Mouse (Mus musculus) MEL (cell line): ENCODE data around the gene Taok2. TPM values are rescaled to one million over a fixed set of nuclear protein-coding genes. Genes with fewer than 3 reads are reported as not detected.

Source experiments
- DNase-seq: peaks from one replicate; pipeline ENCODE4 v3.0.0; 2011; ENCODE audit warnings: low read depth, low spot score
- H3K27ac ChIP-seq: 2 replicates; pipeline ENCODE4 v1.5.1; 2012; ENCODE audit warnings: low read depth, mild to moderate bottlenecking, control low read depth, low read length, moderate library complexity; ENCODE audit not compliant: control insufficient read depth
- H3K27me3 ChIP-seq, 2 experiments: fragments of 150-350 bp in 1 of 2; sonication (generic) in 1 of 2; 2 replicates each; pipeline ENCODE4 v1.6.1; 2012; ENCODE audit warnings: low read length in 2 of 2, mild to moderate bottlenecking in 2 of 2, improper control_type of control experiment in 1 of 2, moderate library complexity in 1 of 2; ENCODE audit not compliant: insufficient read depth in 2 of 2, control insufficient read depth in 1 of 2
- H3K36me3 ChIP-seq, 2 experiments: 2 replicates each; pipeline ENCODE4 v1.6.1; 2012 to 2014; ENCODE audit warnings: low read length in 2 of 2, improper control_type of control experiment in 1 of 2, inconsistent platforms in 1 of 2, mild to moderate bottlenecking in 1 of 2; ENCODE audit not compliant: insufficient read depth in 2 of 2, control insufficient read depth in 1 of 2
- H3K4me1 ChIP-seq, 2 experiments: fragments of 150-350 bp in 1 of 2; sonication (generic) in 1 of 2; 2 replicates each; pipeline ENCODE4 v1.6.1; 2012; ENCODE audit warnings: low read length in 2 of 2, improper control_type of control experiment in 1 of 2, mild to moderate bottlenecking in 1 of 2; ENCODE audit not compliant: insufficient read depth in 2 of 2, control insufficient read depth in 1 of 2
- H3K4me3 ChIP-seq, 2 experiments: fragments of 150-350 bp in 1 of 2; sonication (generic) in 1 of 2; 2 replicates each; pipeline ENCODE4 v1.5.1; 2012; ENCODE audit warnings: low read depth in 2 of 2, low read length in 2 of 2, mild to moderate bottlenecking in 2 of 2, moderate library complexity in 2 of 2, control low read depth in 1 of 2, improper control_type of control experiment in 1 of 2; ENCODE audit not compliant: control insufficient read depth in 1 of 2, insufficient read depth in 1 of 2
- H3K79me2 ChIP-seq: 2 replicates; pipeline ENCODE4 v1.6.1; 2012; ENCODE audit warnings: mild to moderate bottlenecking, low read length, moderate library complexity; ENCODE audit not compliant: control insufficient read depth, poor library complexity, insufficient read depth
- H3K9ac ChIP-seq: 2 replicates; pipeline ENCODE4 v1.6.1; 2012; ENCODE audit warnings: low read depth, mild to moderate bottlenecking, control low read depth, low read length, moderate library complexity; ENCODE audit not compliant: control insufficient read depth, poor library complexity, severe bottlenecking
- H3K9me3 ChIP-seq: fragments of 150-350 bp; sonication (generic); replicated peaks from 2 replicates; pipeline ENCODE4 v1.6.1; 2012; ENCODE audit warnings: mild to moderate bottlenecking, low read length, improper control_type of control experiment, moderate library complexity; ENCODE audit not compliant: insufficient read depth
- BHLHE40 ChIP-seq: IDR thresholded peaks from 2 replicates; pipeline ENCODE4 v1.6.1; 2012; ENCODE audit warnings: low read depth, mild to moderate bottlenecking, inconsistent platforms, low read length, improper control_type of control experiment, borderline replicate concordance
- CHD1 ChIP-seq: IDR thresholded peaks from 2 replicates; pipeline ENCODE4 v1.6.1; 2012; ENCODE audit warnings: low read depth, mild to moderate bottlenecking, inconsistent platforms, low read length, improper control_type of control experiment
- CHD2 ChIP-seq: IDR thresholded peaks from 2 replicates; pipeline ENCODE4 v1.6.1; 2011; ENCODE audit warnings: low read length, improper control_type of control experiment
- CTCF ChIP-seq, 3 experiments: IDR thresholded peaks in 2 of 3; conservative IDR thresholded peaks in 1 of 3; 2 replicates each; pipeline ENCODE4 v1.5.1; 2011 to 2012; ENCODE audit warnings: low read length in 3 of 3, low read depth in 2 of 3, mild to moderate bottlenecking in 2 of 3, improper control_type of control experiment in 1 of 3, inconsistent platforms in 1 of 3, mixed read lengths in 1 of 3, moderate library complexity in 1 of 3; ENCODE audit not compliant: control insufficient read depth in 1 of 3, insufficient read depth in 1 of 3, poor library complexity in 1 of 3, severe bottlenecking in 1 of 3
- E2F4 ChIP-seq: IDR thresholded peaks from 2 replicates; pipeline ENCODE4 v1.6.1; 2011; ENCODE audit warnings: low read depth, low read length, improper control_type of control experiment, borderline replicate concordance
- EP300 ChIP-seq, 2 experiments: IDR thresholded peaks; 2 replicates each; pipeline ENCODE4 v1.6.1; 2011; ENCODE audit warnings: improper control_type of control experiment in 2 of 2, low read length in 2 of 2, low read depth in 1 of 2, mild to moderate bottlenecking in 1 of 2
- ETS1 ChIP-seq: IDR thresholded peaks from 2 replicates; pipeline ENCODE4 v1.6.1; 2012; ENCODE audit warnings: low read depth, mild to moderate bottlenecking, inconsistent platforms, low read length, improper control_type of control experiment, moderate library complexity
- GATA1 ChIP-seq: IDR thresholded peaks from 2 replicates; pipeline ENCODE4 v1.6.1; 2011; ENCODE audit warnings: low read depth, low read length, improper control_type of control experiment
- HCFC1 ChIP-seq: IDR thresholded peaks from 2 replicates; pipeline ENCODE4 v1.6.1; 2012; ENCODE audit warnings: low read depth, mild to moderate bottlenecking, inconsistent platforms, low read length, improper control_type of control experiment, moderate library complexity
- JUND ChIP-seq: IDR thresholded peaks from 2 replicates; pipeline ENCODE4 v1.6.1; 2011; ENCODE audit warnings: low read depth, mild to moderate bottlenecking, improper control_type of control experiment, low read length
- KAT2A ChIP-seq: conservative IDR thresholded peaks from 2 replicates; pipeline ENCODE4 v1.6.1; 2012; ENCODE audit warnings: low read depth, low read length, improper control_type of control experiment, inconsistent platforms
- MAFK ChIP-seq: IDR thresholded peaks from 2 replicates; pipeline ENCODE4 v1.6.1; 2011; ENCODE audit warnings: low read depth, mild to moderate bottlenecking, low read length, improper control_type of control experiment, borderline replicate concordance
- MAX ChIP-seq: IDR thresholded peaks from 2 replicates; pipeline ENCODE4 v1.6.1; 2011; ENCODE audit warnings: low read length, improper control_type of control experiment
- MAZ ChIP-seq: IDR thresholded peaks from 2 replicates; pipeline ENCODE4 v1.6.1; 2012; ENCODE audit warnings: low read depth, mild to moderate bottlenecking, inconsistent platforms, low read length, improper control_type of control experiment
- MXI1 ChIP-seq: IDR thresholded peaks from 2 replicates; pipeline ENCODE4 v1.6.1; 2011; ENCODE audit warnings: mild to moderate bottlenecking, low read depth, low read length, improper control_type of control experiment
- MYB ChIP-seq: IDR thresholded peaks from 2 replicates; pipeline ENCODE4 v1.6.1; 2011; ENCODE audit warnings: mild to moderate bottlenecking, low read depth, low read length, improper control_type of control experiment
- MYC ChIP-seq: IDR thresholded peaks from 2 replicates; pipeline ENCODE4 v1.6.1; 2011; ENCODE audit warnings: low read depth, mild to moderate bottlenecking, low read length, improper control_type of control experiment, moderate library complexity
- NRF1 ChIP-seq: IDR thresholded peaks from 2 replicates; pipeline ENCODE4 v1.6.1; 2014; ENCODE audit warnings: low read depth, mild to moderate bottlenecking, inconsistent platforms, low read length, improper control_type of control experiment, moderate library complexity; ENCODE audit not compliant: poor library complexity, insufficient read depth, severe bottlenecking
- POLR2A ChIP-seq, 2 experiments: IDR thresholded peaks; 2 replicates each; pipeline ENCODE4 v1.6.1; 2011 to 2012; ENCODE audit warnings: low read length in 2 of 2, mild to moderate bottlenecking in 2 of 2, control low read depth in 1 of 2, improper control_type of control experiment in 1 of 2, low read depth in 1 of 2, moderate library complexity in 1 of 2; ENCODE audit not compliant: control insufficient read depth in 1 of 2, insufficient read depth in 1 of 2, poor library complexity in 1 of 2
- POLR2AphosphoS2 ChIP-seq: IDR thresholded peaks from 2 replicates; pipeline ENCODE4 v1.6.1; 2011; ENCODE audit warnings: low read length, improper control_type of control experiment
- POLR2AphosphoS5 ChIP-seq: IDR thresholded peaks from 2 replicates; pipeline ENCODE4 v1.6.1; 2012; ENCODE audit warnings: low read depth, borderline replicate concordance, mild to moderate bottlenecking, inconsistent platforms, low read length, moderate library complexity, mixed read lengths
- RAD21 ChIP-seq: IDR thresholded peaks from 2 replicates; pipeline ENCODE4 v1.6.1; 2011; ENCODE audit warnings: mild to moderate bottlenecking, low read depth, low read length, improper control_type of control experiment
- RCOR1 ChIP-seq: IDR thresholded peaks from 2 replicates; pipeline ENCODE4 v1.6.1; 2012; ENCODE audit warnings: low read depth, mild to moderate bottlenecking, inconsistent platforms, low read length, improper control_type of control experiment
- SIN3A ChIP-seq: IDR thresholded peaks from 2 replicates; pipeline ENCODE4 v1.6.1; 2012; ENCODE audit warnings: low read length, improper control_type of control experiment, inconsistent platforms
- SMC3 ChIP-seq: IDR thresholded peaks from 2 replicates; pipeline ENCODE4 v1.6.1; 2011; ENCODE audit warnings: low read depth, low read length, improper control_type of control experiment
- TAL1 ChIP-seq: IDR thresholded peaks from 2 replicates; pipeline ENCODE4 v1.6.1; 2012; ENCODE audit warnings: mild to moderate bottlenecking, inconsistent platforms, low read length, moderate library complexity, mixed read lengths
- TCF12 ChIP-seq: IDR thresholded peaks from 2 replicates; pipeline ENCODE4 v1.6.1; 2014; ENCODE audit warnings: low read depth, mild to moderate bottlenecking, inconsistent platforms, low read length, improper control_type of control experiment, moderate library complexity
- UBTF ChIP-seq: IDR thresholded peaks from 2 replicates; pipeline ENCODE4 v1.6.1; 2012; ENCODE audit warnings: low read depth, mild to moderate bottlenecking, inconsistent platforms, low read length, improper control_type of control experiment, moderate library complexity, borderline replicate concordance; ENCODE audit not compliant: insufficient read depth
- USF1 ChIP-seq: IDR thresholded peaks from 2 replicates; pipeline ENCODE4 v1.6.1; 2014; ENCODE audit warnings: low read depth, mild to moderate bottlenecking, inconsistent platforms, low read length, improper control_type of control experiment, moderate library complexity
- USF2 ChIP-seq, 2 experiments: IDR thresholded peaks; 2 replicates each; pipeline ENCODE4 v1.6.1; 2011 to 2012; ENCODE audit warnings: improper control_type of control experiment in 2 of 2, low read length in 2 of 2, borderline replicate concordance in 1 of 2, inconsistent platforms in 1 of 2, low read depth in 1 of 2, mild to moderate bottlenecking in 1 of 2; ENCODE audit not compliant: insufficient read depth in 1 of 2
- ZKSCAN1 ChIP-seq: IDR thresholded peaks from 2 replicates; pipeline ENCODE4 v1.6.1; 2012; ENCODE audit warnings: low read depth, mild to moderate bottlenecking, inconsistent platforms, low read length, improper control_type of control experiment, moderate library complexity
- ZMIZ1 ChIP-seq: IDR thresholded peaks from 2 replicates; pipeline ENCODE4 v1.6.1; 2012; ENCODE audit warnings: low read depth, mild to moderate bottlenecking, inconsistent platforms, low read length, improper control_type of control experiment, moderate library complexity
- ZNF384 ChIP-seq: IDR thresholded peaks from 2 replicates; pipeline ENCODE4 v1.6.1; 2012; ENCODE audit warnings: low read depth, mild to moderate bottlenecking, inconsistent platforms, low read length, improper control_type of control experiment
- polyA plus RNA-seq, 2 experiments: library from polyadenylated mRNA; stranded (reverse) in 1 of 2; unstranded in 1 of 2; fragments of >175 nt in 1 of 2; fragments of >200 nt in 1 of 2; gene quantifications; 2 replicates each; pipeline versions ENCODE4 v1.2.1 to v1.2.4; 2012; ENCODE audit warnings: low replicate concordance in 2 of 2, low read depth in 1 of 2; ENCODE audit not compliant: insufficient read length in 2 of 2, insufficient read depth in 1 of 2, missing spikeins in 1 of 2
- total RNA-seq: library from RNA; depleted of rRNA; stranded (reverse); fragments of 300-350 nt; gene quantifications from 2 replicates; pipeline ENCODE4 v1.2.3, GENCODE M21; 2012

Taok2 gene
- total and polyA plus RNA-seq, 3 experiments, result 29.0 to 52.3 (median 34.2) TPM

GRCm38 (mm10) chr7:126928384-126929037, 44.0 kb upstream of the Taok2 start, which contains the start of gene Kctd13 (continued):
- TF ChIP-seq MYC (no peak; the same call in 1 of the 2 replicates), ZKSCAN1 (no peak), HCFC1 (peak; percentile 71), USF2 (IDR thresholded peaks at IDR 0.05; ENCODE audit: borderline replicate concordance in 1 of 2, insufficient read depth in 1 of 2, low read depth in 1 of 2, low read length in 2 of 2) (no peak), CHD2 (no peak), MXI1 (peak; percentile 22; the same call in 1 of the 2 replicates), MAX (no peak; the same call in 1 of the 2 replicates), BHLHE40 (no peak), CHD1 (0 out of 2 replicates have a peak, but pooled peaks have one; percentile 84), ZNF384 (0 out of 2 replicates have a peak, but pooled peaks have one; percentile 38), POLR2A (IDR thresholded peaks at IDR 0.05; ENCODE audit: control insufficient read depth in 1 of 2, insufficient read depth in 1 of 2, low read depth in 1 of 2, low read length in 2 of 2, poor library complexity in 1 of 2) (peak; percentile 74 to 82; a peak in 3 of 4 replicates), TAL1 (no peak), POLR2AphosphoS5 (no peak), USF1 (no peak)

DNA sequence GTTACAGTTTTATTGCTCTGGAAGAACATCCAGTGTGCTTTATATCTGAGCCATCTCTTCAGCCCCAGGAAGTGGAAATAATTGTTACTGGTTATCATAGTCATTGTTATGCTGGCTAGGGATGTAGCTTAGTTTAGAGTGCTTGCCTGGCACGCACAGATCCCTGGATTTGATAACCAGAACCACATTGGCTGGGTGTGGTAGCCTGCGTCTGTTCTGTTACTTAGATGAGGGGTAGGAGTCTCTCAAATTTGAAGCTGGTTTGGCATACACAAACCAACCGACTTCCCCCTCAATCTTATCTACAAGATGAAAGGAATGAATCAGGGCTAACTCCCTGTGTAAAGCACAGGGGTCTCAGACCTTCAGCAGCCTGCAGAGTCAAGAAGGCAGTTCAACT, 41.8 kb upstream of the Taok2 start:
- no peak overlapping the region for H3K4me3 ChIP-seq
- no peak overlapping the region for H3K9ac ChIP-seq
- no peaks in the 10 kb centered on the region for H3K9me3 ChIP-seq
- peaks cover 20 to 31% of the 10 kb centered on the region in 2 experiments for H3K4me1 ChIP-seq
- peaks cover 0 to 23% of the 10 kb centered on the region in 2 experiments; a peak in 2 of 4 replicates for H3K36me3 ChIP-seq
- peak; percentile 83 for DNase-seq
- no peaks in the 10 kb centered on the region for H3K27me3 ChIP-seq
- H3K79me2 ChIP-seq, result peaks cover 14% of the 10 kb centered on the region
- peak overlapping the region; percentile 56 for H3K27ac ChIP-seq
- peak; percentile 40; the same call in 1 of the 2 replicates for TF ChIP-seq MYB
- TF ChIP-seq MAFK, result no peak
- no peak for TF ChIP-seq JUND
- no peak for TF ChIP-seq NRF1
- TF ChIP-seq TCF12, result peak; percentile 24; the same call in 1 of the 2 replicates
- peak; percentile 77 for TF ChIP-seq BHLHE40
- no peak for TF ChIP-seq MYC
- no peak for TF ChIP-seq CHD1
- no peak; the same call in 1 of the 2 replicates for TF ChIP-seq ZNF384
- TF ChIP-seq MAZ, result no peak
- TF ChIP-seq MXI1, result no peak; the same call in 1 of the 2 replicates
- TF ChIP-seq CTCF (IDR thresholded peaks at IDR 0.05 in 2 of 3, conservative IDR thresholded peaks at IDR 0.05 in 1 of 3; ENCODE audit: control insufficient read depth in 1 of 3, insufficient read depth in 1 of 3, low read depth in 2 of 3, low read length in 3 of 3, poor library complexity in 1 of 3, severe bottlenecking in 1 of 3), result no peak
- TF ChIP-seq UBTF, result no peak
- no peak for TF ChIP-seq RAD21
- peak; percentile 86 for TF ChIP-seq RCOR1
- peak; percentile 74; the same call in 1 of the 2 replicates for TF ChIP-seq SIN3A
- TF ChIP-seq POLR2AphosphoS2, result no peak
- TF ChIP-seq USF2 (IDR thresholded peaks at IDR 0.05; ENCODE audit: borderline replicate concordance in 1 of 2, insufficient read depth in 1 of 2, low read depth in 1 of 2, low read length in 2 of 2), result no peak
- no peak for TF ChIP-seq SMC3
- TF ChIP-seq EP300 (IDR thresholded peaks at IDR 0.05; ENCODE audit: low read depth in 1 of 2, low read length in 2 of 2), result peak; percentile 53 to 76
- TF ChIP-seq E2F4, result no peak
- no peak for TF ChIP-seq ZMIZ1
- no peak for TF ChIP-seq HCFC1
- TF ChIP-seq KAT2A, result no peak
- TF ChIP-seq ETS1, result peak; percentile 78
- TF ChIP-seq GATA1, result peak; percentile 97
